Mouse (Mus musculus): ENCODE data around the gene Rsph6a. TPM values are rescaled to one million over a fixed set of nuclear protein-coding genes. Genes with fewer than 3 reads are reported as not detected.

Gene Rsph6a
- polyA plus RNA-seq, 2 experiments, result not detected

GRCm38 (mm10) chr7:19083096-19083495 lies 28.6 kb downstream of the Rsph6a start:
- Histone ChIP-seq H3K27me3 (ENCODE audit: control insufficient read depth, insufficient read depth, low read length) (peaks cover 9% of the 10 kb centered on the region), H3K4me2 (ENCODE audit: low read depth) (no peak overlapping the region), H3K27ac (no peak overlapping the region), H3K9me3 (ENCODE audit: control insufficient read depth, low read length) (no peaks in the 10 kb centered on the region), H3K9ac (replicated peaks) (no peak overlapping the region), H3K4me3 (ENCODE audit: insufficient read depth in 1 of 2, low read depth in 2 of 2, low read length in 2 of 2) (no peak overlapping the region), H3K36me3 (replicated peaks; ENCODE audit: control insufficient read depth, insufficient read depth, low read depth) (peaks cover 14% of the 10 kb centered on the region; the same call in 1 of the 2 replicates), H3K4me1 (replicated peaks; ENCODE audit: control insufficient read depth in 2 of 2, insufficient read depth in 2 of 2, low read length in 1 of 2) (peaks cover 11 to 12% of the 10 kb centered on the region in 2 experiments)
- WGBS (ENCODE audit: insufficient replicate concordance), result 57% methylated on average over 6 of the region's 6 CpGs
- TF ChIP-seq EP300 (IDR thresholded peaks at IDR 0.05; ENCODE audit: low read depth), result no peak
- DNase-seq (ENCODE audit: low read depth in 3 of 3, low spot score in 3 of 3), result no peak
- ATAC-seq (ENCODE audit: insufficient read depth), result no peak

DNA sequence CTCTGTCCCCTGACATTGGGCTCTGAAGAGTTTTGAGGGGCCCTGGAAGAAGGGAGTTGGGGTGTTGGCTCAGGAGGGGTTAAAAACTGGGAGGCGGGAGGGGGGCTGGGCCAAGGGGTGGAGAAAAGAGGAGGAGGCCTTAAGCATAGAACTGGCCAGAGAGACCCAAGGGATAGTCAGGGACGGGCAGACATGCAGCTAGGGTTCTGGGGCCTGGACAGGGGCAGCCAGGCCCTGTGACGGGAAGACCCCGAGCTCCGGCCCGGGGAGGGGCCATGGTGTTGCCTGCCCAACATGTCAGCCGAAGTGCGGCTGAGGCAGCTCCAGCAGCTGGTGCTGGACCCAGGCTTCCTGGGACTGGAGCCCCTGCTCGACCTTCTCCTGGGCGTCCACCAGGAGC lies 29.2 kb downstream of the Rsph6a start, which contains the start of gene Dmpk:
Gene Dmpk (plus strand): TSS at position 149 of the 400 bp plus-strand sequence.
- Histone ChIP-seq H3K36me3 (replicated peaks; ENCODE audit: control insufficient read depth, insufficient read depth, low read depth) (peaks cover 11% of the 10 kb centered on the region; the same call in 1 of the 2 replicates), H3K4me3 (ENCODE audit: insufficient read depth in 1 of 2, low read depth in 2 of 2, low read length in 2 of 2) (peak within 1 kb of the TSS in 1 of 2 experiments; percentile 7; a peak in 2 of 4 replicates), H3K9ac (replicated peaks) (no peak within 1 kb of the TSS), H3K4me2 (ENCODE audit: low read depth) (no peak within 1 kb of the TSS), H3K27me3 (ENCODE audit: control insufficient read depth, insufficient read depth, low read length) (peaks cover 9% of the 10 kb centered on the region), H3K27ac (no peak within 1 kb of the TSS), H3K9me3 (ENCODE audit: control insufficient read depth, low read length) (no peaks in the 10 kb centered on the region), H3K4me1 (replicated peaks; ENCODE audit: control insufficient read depth in 2 of 2, insufficient read depth in 2 of 2, low read length in 1 of 2) (peaks cover 11 to 12% of the 10 kb centered on the region in 2 experiments)
- WGBS (ENCODE audit: insufficient replicate concordance), result 57% methylated on average over 10 of the region's 10 CpGs
- ATAC-seq (ENCODE audit: insufficient read depth) (no peak), DNase-seq (ENCODE audit: low read depth in 3 of 3, low spot score in 3 of 3) (no peak)
- TF ChIP-seq CTCF (IDR thresholded peaks at IDR 0.05; ENCODE audit: low read depth), result no peak
- no peak for TF ChIP-seq EP300 (IDR thresholded peaks at IDR 0.05; ENCODE audit: low read depth)

DNA sequence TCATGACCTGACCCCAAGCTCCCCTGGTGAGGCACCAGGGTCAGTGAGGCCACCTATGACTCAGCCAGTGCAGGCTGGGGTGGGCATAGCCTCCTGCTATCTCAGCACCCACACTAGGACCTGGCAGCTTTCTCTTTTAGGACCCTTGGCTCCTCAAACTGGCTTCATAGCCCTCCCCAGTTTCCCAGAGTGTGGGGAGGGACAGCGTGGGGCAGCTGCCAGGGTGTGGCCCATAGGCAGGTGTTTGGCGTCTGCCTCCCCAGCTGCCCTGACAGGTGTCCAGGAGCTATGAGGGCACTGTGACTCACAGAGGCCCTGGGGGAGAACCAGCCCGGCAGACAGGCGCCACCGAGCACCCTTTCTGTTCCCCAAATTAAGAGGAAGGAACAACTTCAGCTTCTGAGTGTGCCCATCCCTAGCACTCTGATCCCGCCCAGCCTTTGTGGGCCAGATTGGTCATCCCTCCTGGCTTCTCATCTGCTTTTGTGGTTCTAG lies 29.8 kb downstream of the Rsph6a start:
- H3K9me3 ChIP-seq (ENCODE audit: control insufficient read depth, low read length), result no peaks in the 10 kb centered on the region
- no peak overlapping the region for H3K4me2 ChIP-seq (ENCODE audit: low read depth)
- TF ChIP-seq CTCF (IDR thresholded peaks at IDR 0.05; ENCODE audit: low read depth) (no peak), EP300 (IDR thresholded peaks at IDR 0.05; ENCODE audit: low read depth) (no peak)
- H3K4me1 ChIP-seq (replicated peaks; ENCODE audit: control insufficient read depth in 2 of 2, insufficient read depth in 2 of 2, low read length in 1 of 2), result peaks cover 11 to 12% of the 10 kb centered on the region in 2 experiments
- 29% methylated on average over 6 of the region's 6 CpGs for WGBS (ENCODE audit: insufficient replicate concordance)
- ATAC-seq (ENCODE audit: insufficient read depth) (no peak), DNase-seq (ENCODE audit: low read depth in 3 of 3, low spot score in 3 of 3) (no peak)
- peaks cover 11% of the 10 kb centered on the region; the same call in 1 of the 2 replicates for H3K36me3 ChIP-seq (replicated peaks; ENCODE audit: control insufficient read depth, insufficient read depth, low read depth)
- peaks cover 9% of the 10 kb centered on the region for H3K27me3 ChIP-seq (ENCODE audit: control insufficient read depth, insufficient read depth, low read length)
- no peak overlapping the region for H3K9ac ChIP-seq (replicated peaks)
- no peak overlapping the region for H3K27ac ChIP-seq
- H3K4me3 ChIP-seq (ENCODE audit: insufficient read depth in 1 of 2, low read depth in 2 of 2, low read length in 2 of 2), result 0 out of 4 replicates have a peak overlapping the region, but pooled peaks of 1 of the 2 experiments have one; percentile 7

DNA sequence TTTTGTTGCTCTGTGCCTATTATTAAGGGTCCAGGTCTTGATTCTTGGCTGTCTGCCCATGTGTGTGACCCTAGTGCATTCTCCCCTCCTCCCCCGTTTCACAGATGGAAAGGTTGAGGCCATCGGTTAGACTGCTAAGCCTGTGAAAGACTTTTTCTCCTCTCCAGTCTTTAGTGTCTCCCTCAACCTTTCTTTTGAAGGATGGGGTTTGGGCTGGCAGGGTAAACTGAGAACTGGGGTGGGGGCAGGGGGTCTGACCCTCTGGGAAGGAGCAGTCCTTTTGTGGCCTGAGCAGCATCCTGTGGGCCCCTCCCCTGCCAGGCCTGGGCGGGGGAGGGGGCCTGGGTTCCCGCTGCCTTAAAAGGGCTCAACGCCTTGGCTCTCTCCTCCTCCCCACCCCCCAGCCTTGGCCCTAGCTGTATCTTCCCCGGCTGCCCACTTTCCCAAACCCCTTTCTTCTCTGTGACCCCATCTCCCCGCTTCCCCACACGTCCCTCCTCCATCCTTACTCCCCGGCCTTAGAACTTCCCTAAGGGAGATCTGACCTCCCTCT lies 30.5 kb downstream of the Rsph6a start:
- Histone ChIP-seq H3K27me3 (ENCODE audit: control insufficient read depth, insufficient read depth, low read length) (peaks cover 9% of the 10 kb centered on the region), H3K9ac (replicated peaks) (no peak overlapping the region), H3K9me3 (ENCODE audit: control insufficient read depth, low read length) (no peaks in the 10 kb centered on the region), H3K36me3 (replicated peaks; ENCODE audit: control insufficient read depth, insufficient read depth, low read depth) (peaks cover 11% of the 10 kb centered on the region; the same call in 1 of the 2 replicates), H3K4me1 (replicated peaks; ENCODE audit: control insufficient read depth in 2 of 2, insufficient read depth in 2 of 2, low read length in 1 of 2) (peaks cover 11 to 12% of the 10 kb centered on the region in 2 experiments), H3K4me3 (ENCODE audit: insufficient read depth in 1 of 2, low read depth in 2 of 2, low read length in 2 of 2) (no peak overlapping the region), H3K27ac (no peak overlapping the region), H3K4me2 (ENCODE audit: low read depth) (no peak overlapping the region)
- DNase-seq (ENCODE audit: low read depth in 3 of 3, low spot score in 3 of 3), result no peak
- no peak for TF ChIP-seq CTCF (IDR thresholded peaks at IDR 0.05; ENCODE audit: low read depth)
- TF ChIP-seq EP300 (IDR thresholded peaks at IDR 0.05; ENCODE audit: low read depth), result no peak
- ATAC-seq (ENCODE audit: insufficient read depth), result no peak
- 15% methylated on average over 9 of the region's 9 CpGs for WGBS (ENCODE audit: insufficient replicate concordance)

- H3K27me3 ChIP-seq (ENCODE audit: control insufficient read depth, insufficient read depth, low read length), result peaks cover 14% of the 10 kb centered on the region
- H3K4me1 ChIP-seq (replicated peaks; ENCODE audit: control insufficient read depth in 2 of 2, insufficient read depth in 2 of 2, low read length in 1 of 2), result peaks cover 11 to 12% of the 10 kb centered on the region in 2 experiments
- H3K36me3 ChIP-seq (replicated peaks; ENCODE audit: control insufficient read depth, insufficient read depth, low read depth), result peaks cover 9% of the 10 kb centered on the region; the same call in 1 of the 2 replicates
- peak; percentile 4; the same call in 1 of the 2 replicates for ATAC-seq (ENCODE audit: insufficient read depth)
- H3K27ac ChIP-seq, result no peak overlapping the region
- no peaks in the 10 kb centered on the region for H3K9me3 ChIP-seq (ENCODE audit: control insufficient read depth, low read length)
- 8% methylated on average over 6 of the region's 6 CpGs for WGBS (ENCODE audit: insufficient replicate concordance)
- H3K4me3 ChIP-seq (ENCODE audit: insufficient read depth in 1 of 2, low read depth in 2 of 2, low read length in 2 of 2), result peak overlapping the region in 1 of 2 experiments; percentile 2; a peak in 1 of 4 replicates
- peak overlapping the region; percentile 59 for H3K4me2 ChIP-seq (ENCODE audit: low read depth)
- no peak for DNase-seq (ENCODE audit: low read depth in 3 of 3, low spot score in 3 of 3)
- TF ChIP-seq CTCF (IDR thresholded peaks at IDR 0.05; ENCODE audit: low read depth) (no peak), EP300 (IDR thresholded peaks at IDR 0.05; ENCODE audit: low read depth) (no peak)
- no peak overlapping the region for H3K9ac ChIP-seq (replicated peaks)
Measured at GRCm38 (mm10) chr7:19085495-19085894, 31.0 kb downstream of the Rsph6a start.
